In genomic region chr12:9292656-9293055, GRCm38 (mm10) we compare ENCODE assay signal across 24 mouse cellular contexts.
DNase-seq lines count a peak whose midpoint lies in the region.
"Had no signal": no experiment of that assay in that cellular context is flagged by ENCODE, and none has a peak within 500 bp of the region (broad histone marks: within the 10 kb centered on the region; RNA-seq: fewer than 3 reads in every experiment).

No protein-coding gene starts in this region.

- no peaks in the 10 kb centered on the region for H3K9me3 ChIP-seq in forebrain, embryonic 10.5 days
- H3K9me3 ChIP-seq: embryonic facial prominence, embryonic 12.5 days; forebrain, embryonic 12.5 days; limb, embryonic 12.5 days; midbrain, embryonic 12.5 days; neural tube, embryonic 12.5 days had no signal

- no peak overlapping the region for H3K27ac ChIP-seq in forebrain, embryonic 10.5 days
- H3K27ac ChIP-seq: embryonic facial prominence, embryonic 12.5 days; forebrain, embryonic 12.5 days; heart, adult 2 months; hindbrain, embryonic 14.5 days; limb, embryonic 12.5 days; midbrain, embryonic 12.5 days; neural tube, embryonic 12.5 days had no signal

- H3K4me1 ChIP-seq in forebrain, embryonic 10.5 days, result no peaks in the 10 kb centered on the region
- H3K4me1 ChIP-seq: embryonic facial prominence, embryonic 12.5 days; forebrain, embryonic 12.5 days; limb, embryonic 12.5 days; midbrain, embryonic 12.5 days; neural tube, embryonic 12.5 days had no signal

- H3K27me3 ChIP-seq in forebrain, embryonic 10.5 days (ENCODE audit: poor library complexity, severe bottlenecking), result no peaks in the 10 kb centered on the region
- H3K27me3 ChIP-seq: embryonic facial prominence, embryonic 12.5 days; forebrain, embryonic 12.5 days; limb, embryonic 12.5 days; midbrain, embryonic 12.5 days; neural tube, embryonic 12.5 days had no signal

- no peak overlapping the region for H3K4me3 ChIP-seq in forebrain, embryonic 10.5 days
- H3K4me3 ChIP-seq: embryonic facial prominence, embryonic 12.5 days; forebrain, embryonic 12.5 days; heart, adult 2 months; limb, embryonic 12.5 days; midbrain, embryonic 12.5 days; neural tube, embryonic 12.5 days had no signal

- no peaks in the 10 kb centered on the region for H3K36me3 ChIP-seq in forebrain, embryonic 10.5 days (replicated peaks)
- H3K36me3 ChIP-seq: embryonic facial prominence, embryonic 12.5 days; forebrain, embryonic 12.5 days; limb, embryonic 12.5 days; midbrain, embryonic 12.5 days; neural tube, embryonic 12.5 days had no signal

- peak; percentile 64 for DNase-seq in heart, adult 11 months
- no peak for DNase-seq in heart, postnatal 25 days (ENCODE audit: low spot score)
- DNase-seq in frontal cortex, adult 2 months (ENCODE audit: extremely low spot score in 1 of 2, low spot score in 1 of 2), result peak; percentile 65 to 79
- peak; percentile 30 to 66 for DNase-seq in left cerebral cortex, postnatal 14 days (ENCODE audit: low spot score in 2 of 2)
- DNase-seq in right cerebral cortex, postnatal 36 days (ENCODE audit: low spot score in 2 of 2), result peak; percentile 55 to 83
- DNase-seq in forebrain, embryonic 10.5 days (ENCODE audit: extremely low spot score, low spot score), result no peak
- no peak for DNase-seq in natural killer cell, adult 2 months (ENCODE audit: low spot score in 2 of 2)
- DNase-seq: adrenal gland, adult 8-10 months; cerebellum, adult 18-20 months; cerebellum, postnatal 25 days; gastrocnemius, postnatal 14 days; heart, adult 2 months; heart, postnatal 4 days; kidney, adult 18-20 months; kidney, postnatal 4 days; liver, postnatal 0 days; lung, postnatal 14 days; thymus, postnatal 25 days had no signal

- intact Hi-C loops in heart, postnatal 25 days (cut with DNase I), result no loop called here
- intact Hi-C loops in left cerebral cortex, postnatal 14 days (cut with DNase I), result no loop called here

Comparison
In these comparisons a context has a peak if more than half of its experiments do, and no peak if none do; other contexts are left out.
1. DNase-seq: peak in heart, adult 11 months (single experiment), frontal cortex, adult 2 months (2 of 2), left cerebral cortex, postnatal 14 days (2 of 2) and right cerebral cortex, postnatal 36 days (2 of 2); none in heart, postnatal 25 days (single experiment), forebrain, embryonic 10.5 days (single experiment) and natural killer cell, adult 2 months (0 of 2).